Mouse (Mus musculus) heart, postnatal 0 days (tissue): Measurements from ENCODE around the gene H2afj.

Experiments
- CTCF ChIP-seq: IDR thresholded peaks from 2 replicates; pipeline ENCODE4 v1.5.1; 2016; ENCODE audit warnings: antibody characterized with exemption, control low read depth, low read depth
- EP300 ChIP-seq: IDR thresholded peaks from 2 replicates; pipeline ENCODE4 v1.6.1; 2016; ENCODE audit warnings: antibody characterized with exemption, low read depth

DNA sequence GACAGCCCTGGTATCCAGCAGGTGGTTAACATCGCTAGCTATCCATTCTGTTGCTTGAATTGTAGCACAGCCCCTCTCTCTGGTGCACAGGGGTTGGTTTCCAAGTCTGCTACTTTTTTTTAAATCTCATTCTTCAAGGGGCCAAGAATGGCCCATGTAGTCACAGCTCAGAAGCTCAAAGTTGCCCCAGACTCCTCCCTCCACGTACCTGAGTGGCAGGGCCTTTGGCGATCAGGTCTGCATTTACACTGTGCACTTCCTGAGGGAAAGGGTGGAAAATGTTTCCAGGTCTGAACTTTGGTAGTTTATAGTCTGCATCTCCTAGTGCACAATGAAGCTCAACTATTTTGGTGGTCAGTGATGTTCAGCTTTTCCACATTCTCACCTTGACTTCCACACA lies 39.2 kb downstream of the H2afj start:
- no peak for TF ChIP-seq CTCF
- TF ChIP-seq EP300, result no peak
